Mouse (Mus musculus): ENCODE results near the gene H2-K1. TPM values are rescaled to one million over a fixed set of nuclear protein-coding genes. Genes with fewer than 3 reads are reported as not detected.
A peak's percentile ranks its signal among the peaks of the same experiment; 100 is the strongest.
"Not testable (repeated sequence)": the region's sequence is repeated elsewhere in the genome, so short reads cannot be mapped to it uniquely, and the experiment has no call there.

Gene H2-K1
- polyA plus RNA-seq, 1 experiment from 2014 or later: 15.5 TPM

- H3K4me1 ChIP-seq (ENCODE audit: control insufficient read depth, insufficient read depth, low read length); H3K36me3 ChIP-seq (ENCODE audit: control insufficient read depth, insufficient read depth, low read length); H3K9me3 ChIP-seq (ENCODE audit: control insufficient read depth, low read length): not testable (repeated sequence)
- under 1% methylated on average over 27 of the region's 27 CpGs for WGBS
- Histone ChIP-seq H3K4me3 (replicated peaks; ENCODE audit: low read depth, low read length) (peak overlapping the region; percentile 45), H3K27ac (replicated peaks; ENCODE audit: low read depth, low read length) (peak overlapping the region; percentile 87), H3K4me2 (ENCODE audit: low read length) (peak overlapping the region; percentile 59), H3K9ac (replicated peaks; ENCODE audit: low read length) (peak overlapping the region; percentile 52; the same call in 1 of the 2 replicates), H3K27me3 (ENCODE audit: control insufficient read depth, insufficient read depth, low read length) (peaks cover 36% of the 10 kb centered on the region)
- ATAC-seq (ENCODE audit: low FRiP score, low TSS enrichment) (peak; percentile 94), DNase-seq (peak; percentile 97)
These were observed 18.8 kb downstream of the H2-K1 start for GRCm38 (mm10) chr17:33981192-33981909.

GRCm38 (mm10) chr17:33980181-33981035 is 19.7 kb downstream of the H2-K1 start:
- Histone ChIP-seq H3K4me1 (ENCODE audit: control insufficient read depth, insufficient read depth, low read length) (peaks cover 5% of the 10 kb centered on the region), H3K27me3 (ENCODE audit: control insufficient read depth, insufficient read depth, low read length) (peaks cover 40% of the 10 kb centered on the region), H3K27ac (replicated peaks; ENCODE audit: low read depth, low read length) (peak overlapping the region; percentile 20; the same call in 1 of the 2 replicates), H3K9ac (replicated peaks; ENCODE audit: low read length) (no peak overlapping the region), H3K4me2 (ENCODE audit: low read length) (0 out of 2 replicates have a peak overlapping the region, but pooled peaks have one; percentile 15), H3K36me3 (ENCODE audit: control insufficient read depth, insufficient read depth, low read length) (no peaks in the 10 kb centered on the region), H3K9me3 (ENCODE audit: control insufficient read depth, low read length) (no peaks in the 10 kb centered on the region), H3K4me3 (replicated peaks; ENCODE audit: low read depth, low read length) (no peak overlapping the region)
- WGBS: 78% methylated on average over 19 of the region's 19 CpGs
- DNase-seq (no peak), ATAC-seq (ENCODE audit: low FRiP score, low TSS enrichment) (no peak)

- Histone ChIP-seq H3K4me1 (ENCODE audit: control insufficient read depth, insufficient read depth, low read length) (peaks cover 5% of the 10 kb centered on the region), H3K4me3 (replicated peaks; ENCODE audit: low read depth, low read length) (no peak overlapping the region), H3K9me3 (ENCODE audit: control insufficient read depth, low read length) (no peaks in the 10 kb centered on the region), H3K9ac (replicated peaks; ENCODE audit: low read length) (no peak overlapping the region), H3K27ac (replicated peaks; ENCODE audit: low read depth, low read length) (no peak overlapping the region), H3K36me3 (ENCODE audit: control insufficient read depth, insufficient read depth, low read length) (no peaks in the 10 kb centered on the region), H3K27me3 (ENCODE audit: control insufficient read depth, insufficient read depth, low read length) (peaks cover 40% of the 10 kb centered on the region), H3K4me2 (ENCODE audit: low read length) (no peak overlapping the region)
- 81% methylated on average over 6 of the region's 6 CpGs for WGBS
- DNase-seq: no peak
- ATAC-seq (ENCODE audit: low FRiP score, low TSS enrichment): no peak
These were observed 20.6 kb downstream of the H2-K1 start for GRCm38 (mm10) chr17:33979512-33980050.

GRCm38 (mm10) chr17:33978631-33979031 is 21.5 kb downstream of the H2-K1 start:
- H3K9me3 ChIP-seq (ENCODE audit: control insufficient read depth, low read length): no peaks in the 10 kb centered on the region
- peak overlapping the region; percentile 48 for H3K4me2 ChIP-seq (ENCODE audit: low read length)
- peaks cover 5% of the 10 kb centered on the region for H3K4me1 ChIP-seq (ENCODE audit: control insufficient read depth, insufficient read depth, low read length)
- no peak overlapping the region for H3K27ac ChIP-seq (replicated peaks; ENCODE audit: low read depth, low read length)
- no peaks in the 10 kb centered on the region for H3K36me3 ChIP-seq (ENCODE audit: control insufficient read depth, insufficient read depth, low read length)
- peak overlapping the region; percentile 16; the same call in 1 of the 2 replicates for H3K9ac ChIP-seq (replicated peaks; ENCODE audit: low read length)
- ATAC-seq (ENCODE audit: low FRiP score, low TSS enrichment): no peak
- peak overlapping the region; percentile 28 for H3K4me3 ChIP-seq (replicated peaks; ENCODE audit: low read depth, low read length)
- peak; percentile 11 for DNase-seq
- WGBS: under 1% methylated on average over 17 of the region's 17 CpGs
- H3K27me3 ChIP-seq (ENCODE audit: control insufficient read depth, insufficient read depth, low read length): peaks cover 40% of the 10 kb centered on the region

- Histone ChIP-seq H3K27me3 (ENCODE audit: control insufficient read depth, insufficient read depth, low read length) (peaks cover 40% of the 10 kb centered on the region), H3K4me2 (ENCODE audit: low read length) (peak overlapping the region; percentile 48), H3K27ac (replicated peaks; ENCODE audit: low read depth, low read length) (no peak overlapping the region), H3K4me3 (replicated peaks; ENCODE audit: low read depth, low read length) (peak overlapping the region; percentile 28), H3K36me3 (ENCODE audit: control insufficient read depth, insufficient read depth, low read length) (no peaks in the 10 kb centered on the region), H3K4me1 (ENCODE audit: control insufficient read depth, insufficient read depth, low read length) (peaks cover 5% of the 10 kb centered on the region), H3K9ac (replicated peaks; ENCODE audit: low read length) (peak overlapping the region; percentile 16; the same call in 1 of the 2 replicates), H3K9me3 (ENCODE audit: control insufficient read depth, low read length) (no peaks in the 10 kb centered on the region)
- DNase-seq: no peak
- ATAC-seq (ENCODE audit: low FRiP score, low TSS enrichment): no peak
- WGBS: 2% methylated on average over 57 of the region's 57 CpGs
These were observed 22.1 kb downstream of the H2-K1 start for GRCm38 (mm10) chr17:33977861-33978557.

GRCm38 (mm10) chr17:33973572-33973971 is 26.6 kb downstream of the H2-K1 start:
- DNase-seq: no peak
- H3K4me3 ChIP-seq (replicated peaks; ENCODE audit: low read depth, low read length): no peak overlapping the region
- WGBS: 51% methylated on average over 3 of the region's 3 CpGs
- no peak for ATAC-seq (ENCODE audit: low FRiP score, low TSS enrichment)
- H3K9me3 ChIP-seq (ENCODE audit: control insufficient read depth, low read length): no peaks in the 10 kb centered on the region
- H3K4me1 ChIP-seq (ENCODE audit: control insufficient read depth, insufficient read depth, low read length): no peaks in the 10 kb centered on the region
- H3K9ac ChIP-seq (replicated peaks; ENCODE audit: low read length): no peak overlapping the region
- no peaks in the 10 kb centered on the region for H3K36me3 ChIP-seq (ENCODE audit: control insufficient read depth, insufficient read depth, low read length)
- H3K27me3 ChIP-seq (ENCODE audit: control insufficient read depth, insufficient read depth, low read length): peaks cover 22% of the 10 kb centered on the region
- no peak overlapping the region for H3K27ac ChIP-seq (replicated peaks; ENCODE audit: low read depth, low read length)
- no peak overlapping the region for H3K4me2 ChIP-seq (ENCODE audit: low read length)

GRCm38 (mm10) chr17:33972691-33973090 is 27.5 kb downstream of the H2-K1 start:
- peaks cover 13% of the 10 kb centered on the region for H3K27me3 ChIP-seq (ENCODE audit: control insufficient read depth, insufficient read depth, low read length)
- H3K27ac ChIP-seq (replicated peaks; ENCODE audit: low read depth, low read length): no peak overlapping the region
- no peaks in the 10 kb centered on the region for H3K4me1 ChIP-seq (ENCODE audit: control insufficient read depth, insufficient read depth, low read length)
- no peak overlapping the region for H3K4me3 ChIP-seq (replicated peaks; ENCODE audit: low read depth, low read length)
- no peaks in the 10 kb centered on the region for H3K36me3 ChIP-seq (ENCODE audit: control insufficient read depth, insufficient read depth, low read length)
- no peaks in the 10 kb centered on the region for H3K9me3 ChIP-seq (ENCODE audit: control insufficient read depth, low read length)
- H3K4me2 ChIP-seq (ENCODE audit: low read length): no peak overlapping the region
- DNase-seq (no peak), ATAC-seq (ENCODE audit: low FRiP score, low TSS enrichment) (no peak)
- no peak overlapping the region for H3K9ac ChIP-seq (replicated peaks; ENCODE audit: low read length)
- WGBS: 4% methylated on average over 1 of the region's 1 CpGs

- no peaks in the 10 kb centered on the region for H3K9me3 ChIP-seq (ENCODE audit: control insufficient read depth, low read length)
- no peaks in the 10 kb centered on the region for H3K4me1 ChIP-seq (ENCODE audit: control insufficient read depth, insufficient read depth, low read length)
- H3K4me3 ChIP-seq (replicated peaks; ENCODE audit: low read depth, low read length): no peak overlapping the region
- no peak overlapping the region for H3K27ac ChIP-seq (replicated peaks; ENCODE audit: low read depth, low read length)
- 80% methylated on average over 4 of the region's 4 CpGs for WGBS
- H3K36me3 ChIP-seq (ENCODE audit: control insufficient read depth, insufficient read depth, low read length): peaks cover 19% of the 10 kb centered on the region
- no peak overlapping the region for H3K4me2 ChIP-seq (ENCODE audit: low read length)
- DNase-seq (no peak), ATAC-seq (ENCODE audit: low FRiP score, low TSS enrichment) (no peak)
- H3K27me3 ChIP-seq (ENCODE audit: control insufficient read depth, insufficient read depth, low read length): no peaks in the 10 kb centered on the region
- H3K9ac ChIP-seq (replicated peaks; ENCODE audit: low read length): no peak overlapping the region
These were observed 30.8 kb downstream of the H2-K1 start for GRCm38 (mm10) chr17:33969394-33969793.

Data from midbrain, embryonic 14.5 days (tissue).